Mouse (Mus musculus): ENCODE results near the gene Ush2a.

GRCm38 (mm10) chr1:189004774-189005173, 743.0 kb downstream of the Ush2a start:
- TF ChIP-seq CTCF (IDR thresholded peaks at IDR 0.05; ENCODE audit: extremely low read depth, insufficient read depth, low read length), result no peak
- TF ChIP-seq POLR2A (IDR thresholded peaks at IDR 0.05; ENCODE audit: extremely low read depth, insufficient read depth, low read length), result no peak

All from cortical plate, adult 2 months (tissue).